Mouse (Mus musculus) kidney, adult 9 months (tissue): ENCODE measurements at regions not wholly inside any gene's neighbourhood (a gene's known extent, or its start where the extent isn't known, plus 50 kb on each side); places are given as distances from the start of the nearest gene placed in this dataset.
"Not testable (repeated sequence)": the region's sequence is repeated elsewhere in the genome, so short reads cannot be mapped to it uniquely, and the experiment has no call there.

Experiments
- DNase-seq: peaks from one replicate; pipeline ENCODE4 v3.0.0; 2022

DNA sequence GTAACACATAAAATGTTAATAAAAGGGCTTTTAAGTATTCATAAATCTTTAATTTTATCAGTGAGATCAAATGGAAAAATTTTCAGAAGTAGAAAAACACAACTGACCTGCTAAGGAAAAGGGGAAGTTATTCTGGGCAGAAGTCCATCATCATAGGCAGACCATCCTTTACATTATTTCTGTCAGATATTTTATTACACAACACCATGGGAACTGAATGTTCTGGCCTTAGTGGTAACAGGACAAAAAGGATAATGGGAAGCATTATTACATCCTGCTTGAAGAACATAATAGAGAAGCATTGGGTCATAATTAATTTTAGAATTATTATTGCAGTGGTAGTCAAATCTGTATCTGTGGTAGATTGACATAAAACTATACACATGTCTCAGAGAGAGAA lies 603.5 kb upstream of the Gje1 start:
- no peak for DNase-seq

DNA sequence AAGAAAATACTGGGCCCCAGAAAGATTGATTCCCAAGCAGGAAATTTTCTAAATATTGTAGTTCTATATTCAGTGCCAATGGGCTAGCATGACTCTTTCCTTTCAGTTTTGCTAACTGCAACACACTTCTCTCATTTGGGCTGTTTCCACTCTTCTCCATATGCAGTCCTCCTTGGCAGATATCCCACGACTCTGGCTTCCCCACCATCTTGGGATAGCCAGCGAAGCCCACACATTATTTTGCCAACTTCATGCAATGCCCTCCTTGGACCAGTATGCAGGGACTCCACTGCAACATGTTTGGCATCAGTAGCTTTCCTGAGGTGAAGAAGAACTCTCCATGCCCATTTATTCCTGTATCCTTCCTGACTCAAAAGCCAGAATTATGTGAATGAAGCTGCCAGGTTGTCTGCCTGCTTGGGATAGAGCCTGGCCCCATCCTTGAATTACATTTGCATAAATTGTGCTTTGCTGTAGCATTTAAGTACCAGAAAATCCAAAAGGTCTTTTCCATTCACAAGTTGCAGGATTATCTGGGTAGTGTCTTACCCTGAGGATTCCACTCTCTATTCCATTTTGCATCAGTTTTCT lies 599.1 kb upstream of the Gje1 start:
- DNase-seq, result no peak

DNA sequence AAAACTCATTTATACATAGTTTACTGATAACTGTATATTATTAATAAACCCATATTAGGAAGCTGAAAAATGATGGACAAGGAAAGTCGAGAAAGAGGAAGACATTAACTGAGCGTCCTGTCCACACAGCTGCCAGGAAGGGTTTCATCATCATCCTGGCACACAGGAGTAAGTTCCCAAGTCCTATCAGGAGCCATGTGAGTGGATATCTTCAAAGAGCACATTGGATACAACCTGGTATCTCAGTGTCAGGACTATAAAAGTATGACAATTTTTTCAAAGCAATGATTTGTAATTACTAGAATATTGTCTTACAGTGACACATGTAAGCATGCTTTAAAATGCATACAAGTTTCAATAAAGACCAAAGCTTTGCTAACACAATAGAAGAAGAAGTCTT lies 592.6 kb upstream of the Gje1 start:
- no peak for DNase-seq

DNA sequence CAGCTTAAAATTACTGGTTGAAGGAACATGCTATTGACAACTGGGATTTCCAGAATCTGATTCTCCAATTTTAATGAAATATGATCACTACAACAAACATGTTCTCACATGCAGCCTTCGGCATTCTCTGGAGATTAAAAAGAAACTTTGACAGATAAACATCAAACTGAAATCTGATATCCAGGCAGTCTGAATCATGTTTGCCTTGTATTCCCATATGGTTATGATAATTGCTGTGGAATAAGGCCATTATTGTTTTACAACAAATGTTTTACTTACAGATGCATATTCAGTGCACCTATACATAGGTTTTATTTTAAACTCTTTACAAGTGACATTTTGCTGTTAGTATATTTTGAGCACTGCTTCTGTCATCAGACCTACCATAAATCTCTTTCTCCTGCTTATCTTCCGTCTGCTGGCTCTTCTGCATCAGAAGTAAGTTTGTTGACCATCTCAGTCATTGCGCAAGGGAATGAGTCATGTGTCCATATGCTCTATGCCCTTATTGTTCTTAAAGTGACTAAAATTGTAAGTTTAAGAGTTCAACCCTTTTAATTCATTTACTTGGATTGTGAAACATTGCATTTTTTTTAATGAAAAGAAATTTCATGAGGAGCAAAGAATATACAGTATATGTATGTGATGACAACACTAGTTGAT lies 587.9 kb upstream of the Gje1 start:
- DNase-seq, result no peak

DNA sequence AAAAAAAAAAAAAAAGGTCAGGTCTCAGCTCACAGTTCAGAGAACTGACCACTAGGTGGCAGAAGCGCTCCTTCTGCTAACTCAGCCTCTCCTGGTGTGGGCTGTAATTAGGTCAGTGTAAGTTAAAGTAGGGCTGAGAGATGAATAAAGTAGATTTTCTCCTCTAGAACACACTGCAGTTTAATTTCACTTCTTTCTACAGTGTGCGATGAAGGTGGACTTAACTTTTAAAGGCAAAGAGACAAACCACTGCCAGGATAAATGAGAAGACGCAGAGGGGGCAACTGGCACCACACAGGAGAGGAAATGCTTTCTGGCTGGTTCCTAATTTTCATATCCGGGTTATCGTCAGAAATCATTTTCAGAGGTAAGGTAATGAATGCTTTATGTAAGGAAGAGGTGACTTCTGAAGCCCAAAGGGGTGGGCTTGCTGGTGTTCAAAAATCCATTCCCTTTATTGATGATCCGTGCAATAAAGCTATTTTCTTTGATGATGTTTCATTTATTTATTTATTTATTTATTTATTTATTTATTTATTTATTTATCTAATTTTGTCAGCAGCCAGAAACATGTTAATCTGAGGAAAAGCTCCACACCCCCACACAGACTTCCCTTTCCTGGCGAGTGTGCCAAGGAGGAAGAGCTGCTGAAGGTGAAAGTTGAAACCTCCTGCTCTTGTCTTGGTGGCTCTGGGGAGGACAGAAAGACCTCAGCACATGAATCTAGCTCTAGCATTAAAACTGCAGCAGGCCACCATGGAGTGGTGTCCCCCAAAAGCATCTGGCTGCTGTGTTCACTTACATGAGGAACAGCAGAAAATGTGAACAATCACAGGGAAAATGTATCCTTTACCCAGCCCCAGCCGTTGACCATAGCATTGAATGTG lies 582.4 kb upstream of the Gje1 start:
- DNase-seq, result peak; percentile 68

DNA sequence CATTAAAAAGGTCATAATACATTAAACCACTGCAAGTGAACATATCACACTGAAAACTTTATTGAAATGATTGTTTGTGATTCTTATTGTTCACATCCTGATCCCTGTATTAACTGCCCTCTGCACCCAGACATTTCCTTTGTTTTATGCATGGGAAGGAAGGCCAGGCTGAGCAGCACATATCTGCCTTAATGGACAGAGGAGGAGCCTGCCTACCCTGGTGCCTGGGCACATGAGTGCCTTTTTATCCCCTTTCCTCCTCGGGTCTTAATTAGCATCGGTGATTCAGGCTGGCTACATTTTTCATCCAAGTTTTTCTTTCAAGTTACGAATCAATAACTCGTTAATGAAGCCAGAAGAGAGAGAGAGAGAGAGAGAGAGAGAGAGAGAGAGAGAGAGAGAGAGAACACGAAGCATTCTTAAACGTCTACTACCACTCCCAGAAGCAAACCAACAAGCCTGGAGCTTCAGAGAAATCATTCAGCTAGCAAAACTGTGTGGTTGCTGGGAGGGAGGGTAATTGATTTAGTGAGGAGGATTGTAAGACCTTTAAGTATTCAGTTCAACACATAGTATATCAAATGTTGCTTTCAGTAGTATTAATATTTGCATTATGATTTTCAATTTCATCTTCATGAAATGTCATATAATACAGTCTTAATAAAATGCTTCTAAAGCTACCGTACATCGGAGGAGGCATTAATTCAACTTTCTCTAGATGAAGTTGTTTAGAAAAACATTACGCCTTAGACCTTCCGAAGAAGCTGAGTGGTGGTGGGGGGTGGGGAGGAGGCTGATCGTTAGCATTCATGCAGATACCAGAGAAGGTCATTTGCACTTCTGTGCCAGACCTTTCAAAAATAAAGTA lies 581.6 kb upstream of the Gje1 start:
- no peak for DNase-seq

DNA sequence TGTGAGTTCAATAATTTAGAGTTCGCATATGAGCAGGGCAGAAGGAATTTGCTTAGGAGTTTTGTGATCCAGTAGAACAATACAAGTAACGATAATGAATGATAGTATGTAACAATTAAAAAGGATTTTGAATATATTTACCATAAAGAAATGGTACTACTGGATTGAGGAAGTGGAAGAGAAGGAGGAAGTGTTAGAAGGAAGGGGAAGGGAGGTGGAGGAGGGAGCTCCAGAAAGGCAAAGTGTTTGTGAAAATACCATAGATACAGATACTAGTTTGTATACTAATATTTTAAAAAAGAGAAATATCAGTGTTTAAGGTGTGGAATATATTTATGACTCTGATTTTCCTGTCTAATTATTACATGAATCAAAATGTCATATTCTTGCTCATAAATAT lies 579.2 kb upstream of the Gje1 start:
- DNase-seq, result no peak

DNA sequence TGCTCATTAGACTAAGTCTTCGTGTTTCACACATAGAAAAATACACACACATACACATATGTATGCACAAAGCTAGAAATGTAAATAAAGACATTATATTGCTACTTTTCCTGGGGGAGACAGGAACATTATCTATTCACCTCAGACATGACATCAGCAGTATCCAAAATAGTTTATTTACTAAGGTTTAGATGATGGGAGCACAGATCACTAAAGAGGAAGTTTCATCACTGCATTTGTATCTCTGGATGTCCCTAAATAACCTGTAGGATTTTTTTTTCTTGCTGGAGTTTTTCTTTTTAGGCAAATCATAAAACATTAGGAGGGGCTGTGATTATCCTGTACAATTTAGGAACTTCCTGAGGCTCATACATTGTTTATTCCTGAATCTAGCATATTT lies 576.1 kb upstream of the Gje1 start:
- no peak for DNase-seq

DNA sequence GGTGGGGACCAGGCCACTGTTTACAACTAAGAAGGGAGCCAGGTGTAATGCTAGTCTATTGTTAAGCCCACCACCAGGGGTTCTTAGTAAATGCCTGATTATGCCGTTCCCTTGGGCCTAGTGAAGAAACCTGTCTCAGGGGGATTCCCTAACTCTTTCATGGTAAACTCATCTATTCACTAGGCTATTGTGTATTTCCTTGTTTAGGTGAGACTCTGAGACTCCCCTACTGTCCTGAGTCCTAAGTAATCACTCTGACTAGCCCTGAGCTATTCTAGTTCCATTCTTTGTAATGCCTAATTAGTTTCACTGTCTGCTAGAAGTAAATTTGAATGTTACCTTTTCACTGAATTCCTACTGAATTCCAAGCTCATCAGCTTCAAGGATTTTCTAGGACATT lies 545.3 kb upstream of the Gje1 start:
- not testable (repeated sequence) for DNase-seq

DNA sequence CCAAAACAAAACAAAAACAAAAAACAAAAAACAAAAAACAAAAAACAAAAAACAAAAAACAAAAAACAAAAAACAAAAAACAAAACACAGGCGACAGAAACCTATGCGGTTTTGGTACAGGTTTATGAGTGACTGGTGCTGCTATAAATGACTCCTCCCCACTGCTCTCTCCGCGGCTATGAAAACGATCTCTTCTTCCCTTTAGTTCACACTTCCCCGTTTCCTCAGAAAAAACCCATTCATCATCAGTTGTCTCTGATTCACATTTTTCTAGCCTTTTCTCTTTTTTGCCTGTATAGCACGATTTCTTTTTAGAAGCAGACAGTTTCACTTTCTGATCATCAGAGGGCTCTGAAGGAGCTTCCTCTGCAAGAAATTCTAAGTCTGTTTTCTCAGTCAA lies 544.3 kb upstream of the Gje1 start:
- not testable (repeated sequence) for DNase-seq

DNA sequence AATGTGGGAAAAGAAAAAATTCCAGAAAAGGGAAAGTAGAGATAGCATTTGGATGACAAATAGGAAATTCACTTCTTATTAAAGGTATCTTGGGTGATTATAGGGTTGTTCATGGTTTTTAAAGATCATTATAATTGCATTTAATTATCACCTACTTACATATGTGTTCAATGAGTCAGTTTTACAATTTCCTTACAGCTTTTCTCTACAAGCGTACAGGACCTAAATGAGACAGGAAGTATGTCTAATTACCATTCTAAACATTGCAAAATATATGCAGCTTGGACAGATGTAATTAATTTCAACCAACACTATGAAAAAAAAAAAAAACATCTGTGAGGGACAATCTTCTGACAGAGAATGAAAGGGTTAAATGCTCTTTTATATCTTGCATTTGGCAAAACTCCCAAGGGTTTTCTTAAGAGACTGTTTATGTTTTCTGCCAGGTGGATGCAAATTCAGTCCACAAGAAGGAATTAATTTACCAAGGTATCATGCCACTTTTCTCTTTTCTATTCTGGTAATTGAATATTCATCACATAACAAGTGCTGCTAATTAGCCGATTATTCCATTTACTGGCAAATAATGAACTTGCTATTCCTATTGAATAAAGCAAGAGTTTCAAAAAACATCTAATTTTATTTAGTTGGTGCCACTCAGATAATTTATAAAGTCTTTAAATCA lies 531.5 kb upstream of the Gje1 start:
- DNase-seq, result no peak

DNA sequence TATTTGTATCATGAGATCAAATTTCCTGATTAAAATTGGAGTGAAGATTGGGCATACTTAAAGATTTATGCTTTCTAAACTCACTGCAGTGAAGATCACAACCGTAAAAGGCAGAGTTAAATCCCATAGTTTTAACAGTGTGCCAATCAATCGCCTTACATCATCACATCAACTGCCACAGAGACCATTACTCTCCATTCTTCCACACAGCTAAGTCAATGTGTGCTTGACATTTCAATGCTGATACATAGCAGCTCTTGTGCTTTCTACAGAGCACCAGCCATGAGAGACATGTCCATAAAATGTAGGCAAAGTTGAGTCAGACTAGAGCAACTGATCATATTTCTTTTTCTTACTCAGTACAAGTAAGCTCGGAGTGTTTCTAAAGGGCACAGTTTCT lies 530.9 kb upstream of the Gje1 start:
- no peak for DNase-seq

DNA sequence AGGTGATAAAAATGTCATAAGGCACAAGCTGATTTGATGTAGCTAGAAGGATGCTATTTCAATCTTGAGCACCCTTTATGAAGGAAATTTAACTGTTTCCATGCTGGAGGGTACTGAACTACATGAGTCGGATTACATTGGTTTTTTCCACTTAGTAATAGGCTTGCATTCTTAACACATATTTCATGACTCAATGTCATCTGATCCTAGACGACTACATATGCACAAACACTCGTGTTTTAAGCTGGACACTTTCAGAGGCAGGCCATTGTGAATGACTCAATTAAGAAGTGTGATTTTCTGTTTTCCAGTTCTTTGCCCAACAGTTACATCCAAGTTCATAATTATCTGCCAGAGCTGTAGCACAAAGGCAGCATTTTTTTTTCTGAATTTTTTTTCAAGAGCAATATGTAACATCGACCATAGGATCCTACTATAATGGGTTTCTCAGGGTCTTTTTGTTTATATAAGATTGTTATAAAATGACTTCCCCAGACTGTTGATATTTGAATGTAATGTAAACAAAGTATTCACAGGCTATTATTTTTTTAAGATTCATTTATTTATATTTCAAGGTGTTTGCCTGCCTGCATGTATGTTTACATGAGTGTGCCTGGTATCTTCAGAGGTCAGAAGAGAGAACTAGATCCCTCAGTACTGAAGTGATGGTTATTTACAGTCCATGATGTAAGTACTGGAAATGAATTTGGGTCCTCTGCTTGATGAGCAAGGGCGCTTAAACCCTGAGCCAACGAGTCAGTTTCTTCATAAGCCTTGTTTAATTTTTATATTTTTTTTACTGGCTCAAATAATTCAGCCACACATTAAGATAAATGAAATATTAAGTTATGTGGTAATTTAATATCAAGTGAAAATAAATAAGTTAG lies 526.6 kb upstream of the Gje1 start:
- no peak for DNase-seq

DNA sequence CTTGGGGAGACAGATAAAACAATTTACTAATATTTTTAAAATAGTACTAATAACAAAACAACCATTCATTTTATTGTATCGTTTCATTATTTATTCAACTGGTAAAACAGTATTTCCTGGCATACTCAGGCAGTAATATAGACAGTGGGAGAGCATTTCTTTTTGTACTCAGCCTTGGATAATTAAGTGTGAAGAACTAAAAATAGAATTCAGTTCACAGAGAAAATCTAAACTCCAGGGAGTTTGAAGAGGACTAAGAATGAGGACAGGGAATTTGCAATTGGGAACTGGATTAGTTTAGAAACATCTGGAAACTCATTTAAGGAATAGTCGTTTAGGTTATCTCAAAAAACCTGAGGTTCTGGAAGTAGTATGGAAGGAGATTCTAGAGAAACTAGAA lies 525.4 kb upstream of the Gje1 start:
- DNase-seq, result no peak

DNA sequence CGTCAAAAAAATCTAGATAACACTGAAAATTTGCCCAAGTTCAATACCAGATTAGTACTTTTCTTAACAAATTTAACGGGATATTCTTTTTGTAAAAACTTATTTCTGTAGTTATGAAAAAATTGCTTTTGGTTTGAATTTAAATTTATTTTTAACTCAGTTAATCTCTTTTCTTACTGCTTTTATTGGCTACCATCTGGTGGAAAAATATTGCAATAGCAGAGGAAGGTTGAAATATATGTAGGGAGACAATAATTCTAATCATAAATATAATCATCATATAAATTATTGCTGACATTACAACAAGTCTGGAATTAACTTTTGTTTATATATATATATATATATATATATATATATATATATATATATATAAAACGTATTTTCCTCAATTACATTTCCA lies 500.9 kb upstream of the Gje1 start:
- DNase-seq, result no peak

DNA sequence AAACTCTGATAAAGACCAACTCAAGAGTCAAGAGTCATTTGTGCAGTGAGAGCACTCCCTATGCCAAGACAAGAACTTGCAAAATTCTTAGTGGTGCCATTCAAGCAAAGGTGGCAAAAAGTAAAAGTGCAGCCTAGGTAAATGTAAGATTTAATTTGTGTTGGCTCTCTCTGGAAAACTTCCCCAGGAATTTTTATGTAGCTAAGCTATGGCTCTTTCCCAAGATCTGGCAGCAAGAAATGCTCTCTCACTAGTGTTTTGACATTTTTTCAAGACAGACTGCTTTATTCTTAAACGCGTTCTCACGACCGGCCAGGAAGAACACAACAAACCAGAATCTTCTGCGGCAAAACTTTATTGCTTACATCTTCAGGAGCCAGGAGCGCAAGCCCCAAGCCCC lies 461.6 kb upstream of the Gje1 start:
- no peak for DNase-seq

DNA sequence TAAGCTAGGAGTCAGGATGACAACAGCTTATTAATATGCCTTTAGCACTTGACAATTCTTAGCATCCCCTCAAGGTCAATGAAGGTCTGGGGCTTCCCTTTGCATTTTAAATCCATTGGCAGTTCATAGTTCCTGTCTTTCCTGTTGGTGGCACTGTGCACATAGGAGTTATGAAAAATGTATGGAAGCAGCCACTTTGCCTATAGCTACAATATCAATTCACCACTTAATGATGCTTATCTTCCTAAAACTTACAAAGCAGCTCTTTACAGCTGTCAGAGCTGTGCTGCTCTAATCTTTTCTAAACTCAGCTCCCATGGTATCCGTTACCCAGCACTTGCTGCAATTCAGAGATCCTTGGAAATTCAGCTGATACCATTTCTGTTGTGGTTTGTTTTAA lies 456.4 kb upstream of the Gje1 start:
- DNase-seq, result no peak

DNA sequence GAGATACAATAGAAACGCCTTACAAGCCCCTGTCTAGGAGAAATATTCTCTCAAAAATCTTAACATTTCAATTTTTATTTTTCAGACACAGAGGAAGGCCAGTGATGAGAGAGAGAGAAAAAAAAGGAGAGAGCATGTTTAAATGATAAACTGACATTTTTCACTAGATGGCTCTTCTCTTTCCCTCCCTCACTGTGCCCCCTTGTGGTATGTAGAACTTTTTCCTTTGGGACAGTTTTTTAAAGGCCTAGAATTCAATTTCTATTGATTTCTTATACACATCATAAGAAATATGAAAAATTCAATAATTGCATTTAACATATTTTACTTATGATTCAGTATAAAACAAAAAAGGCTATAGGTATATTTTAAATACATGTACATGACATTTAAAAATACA lies 454.5 kb upstream of the Gje1 start:
- no peak for DNase-seq

DNA sequence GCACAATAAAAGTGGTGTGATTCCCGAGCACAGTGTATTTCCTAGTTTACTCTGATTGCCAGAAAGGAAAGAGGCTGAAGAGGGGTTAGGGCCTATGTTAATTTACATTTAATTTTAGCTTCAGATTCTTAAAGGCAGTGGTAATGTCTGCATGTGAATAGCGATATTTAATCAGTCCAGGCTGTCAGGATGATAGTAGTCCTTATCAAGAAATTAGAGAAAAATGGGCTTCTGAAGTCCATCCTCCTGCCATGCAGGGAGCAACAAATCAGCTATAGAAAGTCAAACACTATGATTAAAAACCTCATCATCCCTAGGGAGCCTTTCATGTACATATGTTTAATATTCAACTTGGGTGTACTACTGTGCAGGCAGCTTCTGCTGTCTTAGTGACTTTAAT lies 422.7 kb upstream of the Gje1 start:
- no peak for DNase-seq
